Mouse (Mus musculus): ENCODE measurements around the gene Tefm. TPM values are rescaled to one million over a fixed set of nuclear protein-coding genes. Genes with fewer than 3 reads are reported as not detected.

Tefm gene
- polyA plus RNA-seq, 1 experiment from 2014 or later: 32.4 TPM

DNA sequence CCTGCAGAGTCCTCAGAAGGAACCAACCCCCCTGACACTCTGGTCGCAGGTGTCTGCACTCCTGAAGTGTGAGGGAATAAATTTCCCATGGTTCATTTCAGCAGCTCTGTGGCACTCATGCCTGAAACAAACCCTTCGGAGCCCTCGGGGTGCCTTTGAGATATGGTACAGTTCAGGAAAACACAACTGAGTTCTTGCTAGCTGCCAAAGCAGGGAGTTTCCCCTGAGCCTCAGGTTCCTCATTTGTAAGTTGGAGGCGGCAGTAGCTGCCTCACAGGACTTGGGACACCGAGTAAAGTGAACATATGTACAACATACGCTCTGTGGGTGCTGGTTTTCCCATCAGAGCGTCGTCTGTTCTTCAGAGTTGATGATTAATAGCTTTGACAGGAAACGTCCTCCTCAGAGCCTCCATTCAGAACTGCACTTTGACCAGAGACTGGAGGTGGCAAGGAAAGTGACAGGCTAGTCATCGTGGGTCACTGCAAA is 3.9 kb upstream of the Tefm start:
- peaks cover 10% of the 10 kb centered on the region for H3K4me1 ChIP-seq (replicated peaks)
- no peak overlapping the region for H3K4me2 ChIP-seq
- no peak overlapping the region for H3K9ac ChIP-seq (replicated peaks)
- no peak overlapping the region for H3K27ac ChIP-seq
- no peaks in the 10 kb centered on the region for H3K9me3 ChIP-seq
- no peaks in the 10 kb centered on the region for H3K27me3 ChIP-seq
- 48% methylated on average over 10 of the region's 10 CpGs for WGBS
- no peak for ATAC-seq (ENCODE audit: insufficient number of reproducible peaks, insufficient read depth, low FRiP score, low TSS enrichment, low read depth)
- H3K4me3 ChIP-seq (replicated peaks): no peak overlapping the region
- no peaks in the 10 kb centered on the region for H3K36me3 ChIP-seq

DNA sequence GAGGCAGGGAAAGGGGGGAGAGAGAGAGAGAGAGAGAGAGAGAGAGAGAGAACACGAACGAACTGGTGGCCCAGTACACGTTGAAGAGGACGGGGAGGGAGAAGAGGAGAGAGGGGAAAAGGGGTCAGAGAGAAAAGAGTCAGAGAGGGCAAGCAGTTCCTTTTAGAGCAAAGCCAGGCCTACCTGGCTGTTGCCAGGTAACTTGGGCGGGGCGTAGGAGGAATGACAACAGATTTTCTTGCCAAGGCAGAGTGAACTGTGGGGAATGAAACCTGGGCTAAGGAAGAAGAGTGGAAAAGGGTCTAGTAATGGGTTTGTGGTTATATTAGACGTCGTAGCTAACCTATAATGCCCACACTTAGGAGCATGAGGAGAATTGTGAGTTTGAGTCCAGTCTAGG is 897 bp upstream of the Tefm start:
- ATAC-seq (ENCODE audit: insufficient number of reproducible peaks, insufficient read depth, low FRiP score, low TSS enrichment, low read depth): no peak
- Histone ChIP-seq H3K4me1 (replicated peaks) (peaks cover 10% of the 10 kb centered on the region), H3K36me3 (peaks cover 24% of the 10 kb centered on the region), H3K9me3 (no peaks in the 10 kb centered on the region), H3K4me2 (peak overlapping the region; percentile 60), H3K9ac (replicated peaks) (peak overlapping the region; percentile 83), H3K27me3 (no peaks in the 10 kb centered on the region), H3K4me3 (replicated peaks) (peak overlapping the region; percentile 76), H3K27ac (no peak overlapping the region)
- WGBS: 46% methylated on average over 8 of the region's 8 CpGs

DNA sequence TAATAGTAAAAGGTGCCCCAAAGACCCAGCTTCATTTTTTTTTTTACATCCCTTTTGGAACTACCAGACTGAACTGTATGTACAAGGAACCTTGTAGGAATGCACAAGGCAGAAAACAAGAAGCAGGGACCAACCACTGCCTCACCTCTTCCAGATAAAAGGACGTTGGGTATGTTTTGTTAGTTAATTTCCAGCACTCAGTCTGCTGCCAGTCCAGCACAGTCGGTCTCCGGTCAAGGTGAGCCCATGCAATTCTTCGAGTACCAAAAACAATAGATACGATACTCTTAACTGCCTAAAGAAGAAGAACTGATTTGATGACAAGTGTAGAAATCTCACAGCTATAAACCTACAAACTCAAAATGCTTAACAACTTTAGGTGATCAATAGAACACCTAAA is 4.2 kb downstream of the Tefm start:
- Histone ChIP-seq H3K27me3 (no peaks in the 10 kb centered on the region), H3K36me3 (peaks cover 65% of the 10 kb centered on the region), H3K9me3 (no peaks in the 10 kb centered on the region), H3K27ac (no peak overlapping the region), H3K4me1 (replicated peaks) (peaks cover 6% of the 10 kb centered on the region), H3K9ac (replicated peaks) (no peak overlapping the region), H3K4me3 (replicated peaks) (no peak overlapping the region), H3K4me2 (no peak overlapping the region)
- no peak for ATAC-seq (ENCODE audit: insufficient number of reproducible peaks, insufficient read depth, low FRiP score, low TSS enrichment, low read depth)
- WGBS: 89% methylated on average over 5 of the region's 5 CpGs

DNA sequence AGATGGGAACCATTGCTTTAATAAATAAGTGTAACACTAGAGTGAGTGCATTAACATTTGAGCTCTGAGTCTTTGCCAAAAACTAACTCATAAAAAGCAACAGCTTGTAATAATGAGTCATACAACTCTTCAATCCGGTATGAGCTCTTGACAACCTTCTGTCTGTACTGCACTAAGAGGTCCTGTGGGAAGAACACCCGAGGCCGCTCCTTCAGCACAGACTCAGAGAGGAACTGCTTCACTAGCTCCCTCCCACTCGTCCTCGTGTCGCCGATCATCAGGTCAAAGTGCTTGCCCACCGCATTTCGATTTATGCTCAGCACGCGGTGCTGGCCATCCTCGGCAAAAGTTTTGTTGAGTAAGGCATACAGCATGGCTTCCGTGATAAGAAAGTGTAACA is 5.2 kb downstream of the Tefm start:
- WGBS: 91% methylated on average over 13 of the region's 13 CpGs
- ATAC-seq (ENCODE audit: insufficient number of reproducible peaks, insufficient read depth, low FRiP score, low TSS enrichment, low read depth): no peak
- no peak overlapping the region for H3K9ac ChIP-seq (replicated peaks)
- no peak overlapping the region for H3K4me3 ChIP-seq (replicated peaks)
- H3K27ac ChIP-seq: no peak overlapping the region
- no peaks in the 10 kb centered on the region for H3K27me3 ChIP-seq
- H3K4me2 ChIP-seq: no peak overlapping the region
- peaks cover 75% of the 10 kb centered on the region for H3K36me3 ChIP-seq
- H3K4me1 ChIP-seq (replicated peaks): peaks cover 3% of the 10 kb centered on the region; the same call in 1 of the 2 replicates
- H3K9me3 ChIP-seq: no peaks in the 10 kb centered on the region

DNA sequence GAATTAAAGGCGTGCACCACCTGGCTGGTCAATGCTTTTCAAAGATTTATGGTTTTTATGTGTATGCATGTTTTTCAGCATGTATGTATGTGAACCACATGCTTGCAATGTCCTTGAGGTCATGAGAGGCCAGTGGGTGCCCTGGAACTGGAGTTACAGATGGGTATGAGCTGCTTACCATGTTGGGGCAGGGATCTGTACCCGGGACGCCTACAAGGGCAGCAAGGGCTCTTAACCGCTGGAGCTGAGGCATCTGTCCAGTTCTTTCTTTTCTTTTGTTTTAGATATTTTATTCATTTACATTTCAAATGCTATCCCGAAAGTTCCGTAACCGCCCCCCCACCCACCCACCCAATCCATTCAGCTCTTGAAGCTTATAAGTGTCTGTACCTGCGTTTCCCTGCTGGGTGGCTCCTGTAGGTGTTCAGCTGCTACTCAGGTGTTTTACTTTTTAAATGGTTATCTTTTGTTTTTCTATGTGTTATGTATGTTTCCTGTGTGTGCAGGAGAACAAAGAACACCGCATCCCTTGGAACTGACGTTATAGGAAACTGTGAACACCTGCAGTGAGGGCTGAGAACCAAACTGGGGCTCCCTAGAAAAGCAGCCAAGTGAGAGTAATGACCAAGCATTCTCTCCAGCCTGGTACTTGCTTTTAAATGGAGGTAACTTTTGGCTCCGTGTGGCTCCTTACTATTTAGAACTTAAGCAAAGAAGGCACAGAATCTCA is 5.9 kb downstream of the Tefm start:
- ATAC-seq (ENCODE audit: insufficient number of reproducible peaks, insufficient read depth, low FRiP score, low TSS enrichment, low read depth): no peak
- H3K27ac ChIP-seq: no peak overlapping the region
- peaks cover 80% of the 10 kb centered on the region for H3K36me3 ChIP-seq
- H3K4me1 ChIP-seq (replicated peaks): peaks cover 3% of the 10 kb centered on the region; the same call in 1 of the 2 replicates
- H3K27me3 ChIP-seq: no peaks in the 10 kb centered on the region
- H3K9ac ChIP-seq (replicated peaks): no peak overlapping the region
- H3K4me3 ChIP-seq (replicated peaks): no peak overlapping the region
- H3K9me3 ChIP-seq: no peaks in the 10 kb centered on the region
- H3K4me2 ChIP-seq: no peak overlapping the region
- 94% methylated on average over 11 of the region's 11 CpGs for WGBS

DNA sequence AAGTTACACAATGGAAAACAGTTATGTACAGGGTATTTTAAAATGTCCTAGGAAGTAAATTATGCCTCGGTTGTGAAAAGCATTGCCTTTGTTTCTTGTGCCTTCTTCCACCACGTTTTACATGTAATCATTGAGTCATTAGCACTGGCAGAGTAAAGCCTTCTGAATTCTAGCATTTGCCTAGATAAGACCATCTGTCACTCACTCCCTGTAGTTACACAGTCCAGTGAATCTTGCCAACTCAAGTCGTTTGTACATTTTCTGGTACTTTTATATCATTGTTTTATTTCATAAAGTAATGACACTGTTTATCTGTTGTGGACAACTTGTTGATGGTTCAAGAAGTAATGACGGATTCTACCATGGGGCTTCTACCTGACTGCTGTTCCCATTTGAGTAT is 7.2 kb downstream of the Tefm start:
- Histone ChIP-seq H3K27ac (no peak overlapping the region), H3K9ac (replicated peaks) (no peak overlapping the region), H3K27me3 (no peaks in the 10 kb centered on the region), H3K36me3 (peaks cover 86% of the 10 kb centered on the region), H3K4me2 (no peak overlapping the region), H3K4me3 (replicated peaks) (no peak overlapping the region), H3K9me3 (no peaks in the 10 kb centered on the region), H3K4me1 (replicated peaks) (no peaks in the 10 kb centered on the region)
- WGBS: 79% methylated on average over 4 of the region's 4 CpGs
- no peak for ATAC-seq (ENCODE audit: insufficient number of reproducible peaks, insufficient read depth, low FRiP score, low TSS enrichment, low read depth)

DNA sequence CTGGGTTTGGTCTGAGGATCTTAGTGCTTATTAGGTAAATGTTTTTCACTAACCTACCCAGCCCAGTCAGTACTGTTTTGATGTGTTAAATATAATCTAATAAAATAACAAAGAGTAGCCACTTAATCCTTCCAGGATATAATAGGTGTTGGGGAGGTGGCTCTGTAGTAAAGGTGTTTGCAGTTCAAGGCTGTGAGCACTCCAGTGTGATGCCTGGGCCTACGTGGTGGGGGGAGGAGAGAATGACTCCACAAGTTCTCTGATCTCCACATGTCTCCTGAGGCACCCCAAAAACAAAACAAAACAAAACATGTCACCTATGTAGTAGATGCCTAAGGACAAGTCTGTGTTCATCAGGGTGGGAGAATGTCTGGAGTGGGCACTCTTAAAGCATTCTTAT is 9.9 kb downstream of the Tefm start:
- ATAC-seq (ENCODE audit: insufficient number of reproducible peaks, insufficient read depth, low FRiP score, low TSS enrichment, low read depth): no peak
- H3K4me3 ChIP-seq (replicated peaks): no peak overlapping the region
- H3K27me3 ChIP-seq: no peaks in the 10 kb centered on the region
- H3K27ac ChIP-seq: no peak overlapping the region
- no peaks in the 10 kb centered on the region for H3K4me1 ChIP-seq (replicated peaks)
- WGBS: 86% methylated on average over 1 of the region's 1 CpGs
- peaks cover 78% of the 10 kb centered on the region for H3K36me3 ChIP-seq
- H3K4me2 ChIP-seq: no peak overlapping the region
- no peak overlapping the region for H3K9ac ChIP-seq (replicated peaks)
- H3K9me3 ChIP-seq: no peaks in the 10 kb centered on the region

DNA sequence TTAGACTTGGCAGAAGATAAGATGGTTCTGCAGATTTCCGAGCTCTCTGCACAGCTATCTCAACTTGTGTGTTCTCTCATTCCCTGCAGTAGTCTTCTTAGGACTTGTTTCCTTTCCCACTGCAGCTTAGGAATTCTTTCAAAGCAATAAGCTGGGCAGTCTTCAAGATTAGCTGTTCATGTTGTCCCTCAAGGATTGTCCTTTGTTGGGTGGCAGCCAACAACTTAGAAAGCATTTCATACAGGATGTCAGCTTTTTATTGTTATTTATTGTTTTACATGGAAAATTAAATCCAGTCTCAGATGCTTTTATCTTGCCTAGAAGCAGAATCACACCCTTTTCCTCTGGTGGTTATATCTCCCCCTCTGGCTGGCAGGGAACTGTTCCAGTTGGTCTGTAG is 25.6 kb downstream of the Tefm start:
- Histone ChIP-seq H3K4me2 (no peak overlapping the region), H3K9me3 (no peaks in the 10 kb centered on the region), H3K9ac (replicated peaks) (no peak overlapping the region), H3K36me3 (peaks cover 84% of the 10 kb centered on the region), H3K4me1 (replicated peaks) (no peaks in the 10 kb centered on the region), H3K27me3 (no peaks in the 10 kb centered on the region), H3K27ac (no peak overlapping the region), H3K4me3 (replicated peaks) (no peak overlapping the region)
- 82% methylated on average over 1 of the region's 1 CpGs for WGBS
- ATAC-seq (ENCODE audit: insufficient number of reproducible peaks, insufficient read depth, low FRiP score, low TSS enrichment, low read depth): no peak

DNA sequence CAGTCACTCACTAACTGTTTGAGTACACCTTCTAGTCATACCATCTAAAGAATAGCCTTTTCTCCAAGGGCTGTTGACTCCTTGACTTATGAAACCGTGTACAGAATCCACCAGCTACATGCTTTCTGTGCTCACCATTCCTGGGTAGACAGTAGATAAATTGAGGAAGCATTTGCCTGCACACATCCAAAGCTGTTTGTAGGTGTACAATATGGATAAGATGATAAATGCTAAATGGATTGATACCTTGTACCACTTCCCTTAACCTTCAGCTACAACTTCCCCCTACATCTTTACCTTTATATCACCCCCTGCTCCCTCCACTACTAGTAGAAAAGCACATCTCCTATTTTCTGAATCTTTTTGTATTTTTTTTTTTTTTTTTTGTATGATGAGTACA is 37.6 kb downstream of the Tefm start:
- Histone ChIP-seq H3K4me3 (replicated peaks) (no peak overlapping the region), H3K4me2 (no peak overlapping the region), H3K27ac (no peak overlapping the region), H3K27me3 (no peaks in the 10 kb centered on the region), H3K9ac (replicated peaks) (no peak overlapping the region), H3K9me3 (no peaks in the 10 kb centered on the region), H3K4me1 (replicated peaks) (no peaks in the 10 kb centered on the region), H3K36me3 (peaks cover 84% of the 10 kb centered on the region)
- no peak for ATAC-seq (ENCODE audit: insufficient number of reproducible peaks, insufficient read depth, low FRiP score, low TSS enrichment, low read depth)
- 83% methylated on average over 1 of the region's 1 CpGs for WGBS

DNA sequence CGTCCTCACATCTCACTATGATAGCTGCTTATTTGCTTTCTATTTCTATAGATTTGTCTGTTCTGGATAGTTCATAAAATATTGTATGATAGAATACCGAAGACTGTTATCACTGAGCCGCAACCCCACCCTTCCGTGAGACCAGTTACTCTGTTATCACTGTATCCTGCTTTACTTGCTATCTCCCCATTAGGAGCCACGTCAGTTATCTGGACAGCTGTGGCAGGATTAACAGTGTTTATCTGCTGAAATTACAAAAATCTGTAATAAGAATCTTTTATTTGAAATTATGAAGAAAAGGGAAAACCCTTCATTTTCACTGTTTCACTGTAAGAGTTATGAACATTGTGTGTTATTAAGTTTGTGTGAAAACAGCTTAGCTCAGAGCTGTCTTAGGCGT is 40.7 kb downstream of the Tefm start:
- no peaks in the 10 kb centered on the region for H3K4me1 ChIP-seq (replicated peaks)
- ATAC-seq (ENCODE audit: insufficient number of reproducible peaks, insufficient read depth, low FRiP score, low TSS enrichment, low read depth): no peak
- H3K27ac ChIP-seq: no peak overlapping the region
- no peak overlapping the region for H3K4me3 ChIP-seq (replicated peaks)
- peaks cover 81% of the 10 kb centered on the region for H3K36me3 ChIP-seq
- H3K9me3 ChIP-seq: no peaks in the 10 kb centered on the region
- H3K27me3 ChIP-seq: no peaks in the 10 kb centered on the region
- H3K9ac ChIP-seq (replicated peaks): no peak overlapping the region
- H3K4me2 ChIP-seq: no peak overlapping the region
- 91% methylated on average over 6 of the region's 6 CpGs for WGBS

DNA sequence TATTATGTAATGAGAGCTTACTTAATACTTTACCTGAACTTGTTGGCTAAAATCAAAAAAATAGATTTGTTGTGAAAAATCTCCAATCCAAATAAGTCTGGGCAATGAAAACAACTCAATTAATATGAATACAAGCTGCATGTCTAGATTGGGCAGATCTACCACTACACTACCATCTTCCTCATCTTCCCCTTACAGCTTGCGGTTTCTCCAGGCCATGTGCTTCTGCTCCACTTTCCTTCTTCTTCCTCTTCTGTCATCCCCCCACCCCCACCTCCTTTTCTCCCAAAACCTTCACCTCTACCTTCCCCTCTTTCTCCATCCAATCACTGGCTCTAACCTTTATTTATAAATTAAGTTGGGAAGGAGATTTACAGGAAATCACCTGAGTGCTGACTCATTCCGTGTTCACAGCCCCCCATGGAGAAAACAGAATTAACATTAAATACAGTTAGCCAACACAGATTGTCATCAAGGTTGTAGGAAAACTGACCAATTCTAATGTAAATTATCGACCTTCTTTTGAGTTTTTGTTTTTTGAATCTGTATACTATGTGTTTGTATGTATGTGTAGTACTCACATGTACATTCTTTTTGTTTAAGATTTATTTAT is 43.4 kb downstream of the Tefm start:
- Histone ChIP-seq H3K4me2 (no peak overlapping the region), H3K27me3 (no peaks in the 10 kb centered on the region), H3K4me3 (replicated peaks) (no peak overlapping the region), H3K27ac (no peak overlapping the region), H3K9me3 (no peaks in the 10 kb centered on the region), H3K4me1 (replicated peaks) (no peaks in the 10 kb centered on the region), H3K9ac (replicated peaks) (no peak overlapping the region), H3K36me3 (peaks cover 81% of the 10 kb centered on the region)
- 89% methylated on average over 3 of the region's 3 CpGs for WGBS
- no peak for ATAC-seq (ENCODE audit: insufficient number of reproducible peaks, insufficient read depth, low FRiP score, low TSS enrichment, low read depth)

All from limb, embryonic 12.5 days (tissue).